Mouse (Mus musculus) myocyte (in vitro differentiated cells): ENCODE measurements around the gene Sebox.

Source experiments
- E2F4 ChIP-seq: IDR thresholded peaks from one replicate; pipeline ENCODE4 v1.6.1; 2011; ENCODE audit warnings: mild to moderate bottlenecking, control low read depth, moderate library complexity; ENCODE audit not compliant: insufficient read depth
- MYOD1 ChIP-seq, 3 experiments: IDR thresholded peaks; one replicate each; pipeline ENCODE4 v1.6.1; 2011; ENCODE audit warnings: control low read depth in 2 of 3, low read depth in 2 of 3, mild to moderate bottlenecking in 2 of 3, moderate library complexity in 1 of 3; ENCODE audit not compliant: insufficient read length in 2 of 3, control insufficient read depth in 1 of 3
- POLR2A ChIP-seq: IDR thresholded peaks from one replicate; pipeline ENCODE4 v1.6.1; 2011; ENCODE audit warnings: low read depth, mild to moderate bottlenecking, control low read depth, moderate library complexity; ENCODE audit not compliant: insufficient read length
- REST ChIP-seq: IDR thresholded peaks from one replicate; pipeline ENCODE4 v1.6.1; 2011; ENCODE audit warnings: mild to moderate bottlenecking, control low read depth, moderate library complexity; ENCODE audit not compliant: insufficient read depth, insufficient read length
- USF1 ChIP-seq: IDR thresholded peaks from one replicate; pipeline ENCODE4 v1.6.1; 2011; ENCODE audit warnings: low read depth, mild to moderate bottlenecking, control low read depth, moderate library complexity

DNA sequence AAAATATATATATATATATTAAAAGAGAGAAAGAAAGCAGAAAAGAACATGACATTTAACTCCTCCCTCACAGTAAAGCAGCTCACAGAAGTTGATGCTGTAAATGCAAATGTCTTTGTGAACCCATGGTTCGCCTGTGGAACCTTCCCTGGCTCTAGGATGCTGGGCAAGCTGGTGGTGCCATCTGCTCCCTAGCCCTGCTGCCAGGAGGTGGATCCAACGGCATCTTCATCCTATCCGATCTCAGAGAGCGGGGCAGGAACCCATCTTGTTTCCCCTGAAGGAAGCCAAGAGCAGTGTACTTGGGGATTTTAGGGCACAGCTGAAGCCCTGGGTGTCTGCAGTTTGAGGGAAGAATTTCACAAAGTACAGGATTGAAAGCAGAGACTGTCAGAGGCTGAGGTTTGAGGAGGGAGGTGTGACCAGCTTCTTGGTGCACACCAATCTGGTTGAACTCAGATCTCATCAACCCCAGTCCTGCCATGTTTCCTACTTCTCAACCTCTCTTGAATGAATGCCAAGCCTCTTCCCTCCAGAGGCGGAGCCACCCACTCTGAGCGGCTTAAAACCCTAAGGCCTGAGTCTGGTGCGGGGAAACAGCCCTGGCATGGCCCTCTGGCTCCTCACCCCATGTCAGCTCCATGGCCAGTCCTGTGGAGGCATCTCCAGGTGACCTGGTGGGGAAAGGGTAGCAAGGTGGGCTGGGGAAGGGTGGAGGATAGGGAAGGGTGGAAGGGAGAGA lies at the start of gene Sebox:
- TF ChIP-seq POLR2A (no peak), USF1 (no peak), MYOD1 (IDR thresholded peaks at IDR 0.05; ENCODE audit: control insufficient read depth in 1 of 3, insufficient read length in 2 of 3, low read depth in 2 of 3) (no peak), REST (no peak), E2F4 (no peak)
